Mouse (Mus musculus) limb, embryonic 13.5 days (tissue): ENCODE results near the gene Mfge8. TPM values are rescaled to one million over a fixed set of nuclear protein-coding genes. Genes with fewer than 3 reads are reported as not detected.

Experiments used
- ATAC-seq: fragments of 200-750 bp; cut with Nextera tagmentation; 2 replicates; pipeline ENCODE4 v1.8.0; 2017; ENCODE audit warnings: low read depth, moderate number of reproducible peaks, moderate TSS enrichment; ENCODE audit not compliant: low FRiP score
- H3K27ac ChIP-seq: fragments of 300-500 bp; sonication (generic); 2 replicates; pipeline ENCODE4 v1.5.1; 2015; ENCODE audit warnings: inconsistent platforms, mild to moderate bottlenecking, moderate library complexity
- H3K27me3 ChIP-seq: fragments of 300-500 bp; sonication (generic); 2 replicates; pipeline ENCODE4 v1.6.1; 2015; ENCODE audit warnings: mild to moderate bottlenecking, inconsistent platforms
- H3K36me3 ChIP-seq: fragments of 300-500 bp; sonication (generic); 2 replicates; pipeline ENCODE4 v1.6.1; 2015; ENCODE audit warnings: inconsistent platforms, mild to moderate bottlenecking, moderate library complexity
- H3K4me1 ChIP-seq: fragments of 300-500 bp; sonication (generic); 2 replicates; pipeline ENCODE4 v1.6.1; 2015; ENCODE audit warnings: inconsistent platforms
- H3K4me2 ChIP-seq: fragments of 300-500 bp; sonication (generic); replicated peaks from 2 replicates; pipeline ENCODE4 v1.6.1; 2015; ENCODE audit warnings: inconsistent platforms, mild to moderate bottlenecking, moderate library complexity
- H3K4me3 ChIP-seq: fragments of 300-500 bp; sonication (generic); 2 replicates; pipeline ENCODE4 v1.5.1; 2015; ENCODE audit warnings: moderate library complexity, mild to moderate bottlenecking, inconsistent platforms
- H3K9ac ChIP-seq: fragments of 300-500 bp; sonication (generic); 2 replicates; pipeline ENCODE4 v1.6.1; 2015; ENCODE audit warnings: mild to moderate bottlenecking, inconsistent platforms
- H3K9me3 ChIP-seq: fragments of 300-500 bp; sonication (generic); 2 replicates; pipeline ENCODE4 v1.6.1; 2016; ENCODE audit warnings: inconsistent platforms
- WGBS: fragments of 180-500 bp; shearing (Covaris S2); methylation state at CpG from one replicate; pipeline ENCODE4 v1.1.7; 2015; 5-methylcytosine and 5-hydroxymethylcytosine counted together
- polyA plus RNA-seq: library from polyadenylated mRNA; unstranded; fragments of >200 nt; fragmentation: Nextera tagmentation; extraction: Ambion mirVana; gene quantifications from 2 replicates; pipeline ENCODE4 v1.2.1, GENCODE M21; 2015

The Mfge8 gene
- polyA plus RNA-seq, 1 experiment from 2014 or later: 166 TPM

GRCm38 (mm10) chr7:79113848-79114247 is 35.0 kb downstream of the Mfge8 start:
- no peak overlapping the region for H3K9ac ChIP-seq

GRCm38 (mm10) chr7:79096492-79096891 is 52.4 kb downstream of the Mfge8 start:
- Histone ChIP-seq H3K9ac (no peak overlapping the region), H3K4me3 (no peak overlapping the region), H3K36me3 (no peaks in the 10 kb centered on the region), H3K4me2 (no peak overlapping the region), H3K9me3 (no peaks in the 10 kb centered on the region), H3K27ac (no peak overlapping the region), H3K27me3 (no peaks in the 10 kb centered on the region; the same call in 1 of the 2 replicates), H3K4me1 (no peaks in the 10 kb centered on the region)
- no peak for ATAC-seq
- 75% methylated on average over 5 of the region's 5 CpGs for WGBS

More at GRCm38 (mm10) chr7:79113848-79114247, 35.0 kb downstream of the Mfge8 start:
- 0 out of 2 replicates have a peak, but pooled peaks cover 2% of the 10 kb centered on the region for H3K4me1 ChIP-seq
- no peak overlapping the region for H3K4me2 ChIP-seq
- H3K9me3 ChIP-seq: no peaks in the 10 kb centered on the region
- H3K27me3 ChIP-seq: no peaks in the 10 kb centered on the region
- H3K27ac ChIP-seq: no peak overlapping the region
- WGBS: 47% methylated on average over 4 of the region's 4 CpGs
- ATAC-seq: no peak
- H3K36me3 ChIP-seq: 0 out of 2 replicates have a peak, but pooled peaks cover 6% of the 10 kb centered on the region
- H3K4me3 ChIP-seq: no peak overlapping the region

GRCm38 (mm10) chr7:79089111-79089510 is 59.7 kb downstream of the Mfge8 start:
- 66% methylated on average over 4 of the region's 4 CpGs for WGBS
- no peak for ATAC-seq
- H3K27ac ChIP-seq: no peak overlapping the region

More at GRCm38 (mm10) chr7:79089111-79089510, 59.7 kb downstream of the Mfge8 start:
- Histone ChIP-seq H3K9ac (no peak overlapping the region), H3K4me1 (no peaks in the 10 kb centered on the region), H3K4me3 (no peak overlapping the region), H3K4me2 (no peak overlapping the region), H3K9me3 (no peaks in the 10 kb centered on the region), H3K36me3 (peaks cover 8% of the 10 kb centered on the region), H3K27me3 (no peaks in the 10 kb centered on the region)

Other genes with a start within 250 kb of the Mfge8 start
- gene Isg20, start 235.6 kb downstream of the Mfge8 start, polyA plus RNA-seq: 0.57 and 0.94 TPM in 2 replicates
- 35.1 and 41.5 TPM in 2 replicates for gene Acan, start 95.6 kb downstream of the Mfge8 start, polyA plus RNA-seq
- gene Hapln3, start 18.0 kb downstream of the Mfge8 start, polyA plus RNA-seq: 1.3 and 1.6 TPM in 2 replicates
- gene Abhd2, start 124.1 kb upstream of the Mfge8 start, polyA plus RNA-seq: 9.0 and 10.7 TPM in 2 replicates
- 1.5 and 2.1 TPM in 2 replicates for gene Rlbp1, start 238.0 kb upstream of the Mfge8 start, polyA plus RNA-seq
- gene Fanci, start 242.9 kb upstream of the Mfge8 start, polyA plus RNA-seq: 8.4 and 10.0 TPM in 2 replicates